Mouse (Mus musculus): ENCODE measurements at regions not wholly inside any gene's neighbourhood (a gene's known extent, or its start where the extent isn't known, plus 50 kb on each side); places are given as distances from the start of the nearest gene placed in this dataset.
A peak's percentile ranks its signal among the peaks of the same experiment; 100 is the strongest.

DNA sequence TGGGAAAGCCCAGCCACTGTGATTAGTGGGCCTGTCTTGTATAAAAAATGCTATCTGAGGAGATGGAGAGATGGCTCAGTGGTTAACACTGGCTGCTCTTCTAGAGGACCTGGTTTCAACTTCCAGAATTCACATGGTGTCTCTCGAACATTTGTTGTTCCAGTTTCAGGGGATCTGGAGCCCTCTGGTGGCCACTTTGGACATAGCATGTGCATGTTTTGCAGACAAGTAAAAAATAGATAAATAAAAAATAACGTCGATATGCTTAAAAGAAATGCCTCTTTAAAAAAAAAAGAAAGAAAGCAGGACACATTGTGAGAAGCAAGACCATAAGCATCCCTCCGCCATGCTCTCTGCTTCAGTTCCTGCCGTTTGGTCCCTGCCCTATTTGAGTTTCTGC, 978.1 kb downstream of the Gm10330 start:
- peak; percentile 7 for DNase-seq (ENCODE audit: low spot score)

All from gastrocnemius, adult 18-20 months (tissue).